Mouse (Mus musculus): ENCODE results near the gene Gimap3.

DNA sequence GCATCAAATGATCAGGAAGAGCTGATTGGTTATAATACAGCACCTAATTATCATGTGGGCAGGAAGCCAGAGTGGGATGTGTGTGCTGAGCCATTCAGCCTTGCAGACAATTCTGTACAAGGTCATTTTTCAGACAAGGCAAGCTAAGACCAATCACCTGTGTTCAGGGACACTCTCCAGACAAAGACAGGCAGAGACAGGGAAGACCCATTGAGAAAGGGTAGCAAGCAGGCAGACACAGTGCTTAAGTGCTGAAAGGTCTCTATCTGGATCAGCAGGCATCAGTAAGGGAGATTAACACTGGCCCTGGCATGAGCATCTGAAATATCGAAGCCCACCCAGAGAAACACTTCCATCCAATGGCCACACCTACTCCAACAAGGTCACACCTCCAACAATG is 13.8 kb upstream of the Gimap3 start:
- TF ChIP-seq CTCF (IDR thresholded peaks at IDR 0.05; ENCODE audit: low read depth, low read length): no peak
- TF ChIP-seq POLR2A (IDR thresholded peaks at IDR 0.05; ENCODE audit: extremely low read depth, insufficient read depth, low read length): no peak
